Mouse (Mus musculus): ENCODE measurements around the gene Ctcf.

Ctcf gene

GRCm38 (mm10) chr8:105657641-105658040 is 21.3 kb downstream of the Ctcf start:
- no peak for DNase-seq

DNA sequence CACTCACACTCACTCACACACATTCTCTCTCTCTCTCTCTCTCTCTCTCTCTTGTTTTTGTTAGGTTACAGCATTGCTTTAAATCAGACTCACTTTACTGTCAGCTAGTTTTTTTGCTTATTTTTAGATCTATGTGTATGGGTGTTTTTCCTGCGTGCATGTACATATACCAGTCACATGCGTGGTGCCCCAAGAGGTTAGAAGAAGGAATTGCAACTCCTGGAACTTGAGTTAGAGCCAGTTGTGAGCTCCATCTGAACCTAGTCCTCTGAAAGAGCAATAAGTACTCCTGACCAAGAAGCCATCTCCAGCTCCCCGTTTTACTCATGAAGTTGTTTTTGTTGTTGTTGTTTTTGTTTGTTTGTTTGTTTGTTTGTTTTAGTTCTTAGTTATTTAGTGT is 24.8 kb downstream of the Ctcf start:
- DNase-seq, result peak; percentile 31 to 56

DNA sequence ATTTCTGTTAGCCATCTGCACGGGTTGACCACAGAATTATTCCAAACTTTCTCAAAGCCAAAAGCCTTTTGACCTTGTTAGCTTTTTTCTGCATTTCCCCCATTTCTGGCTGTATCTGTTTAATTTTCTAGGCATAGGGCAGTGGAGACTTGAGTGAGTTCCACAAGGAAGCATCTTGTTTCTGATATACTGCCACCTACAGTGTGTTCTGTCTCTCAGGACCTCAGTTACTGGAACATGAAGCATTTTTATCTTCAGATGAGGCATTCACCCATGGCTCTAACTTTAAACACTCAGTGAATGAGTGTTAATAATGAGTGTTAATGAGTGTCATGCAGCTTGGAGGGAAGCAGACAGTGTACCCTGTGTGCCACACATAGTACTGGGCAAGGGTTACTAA is 41.5 kb downstream of the Ctcf start:
- no peak for DNase-seq

GRCm38 (mm10) chr8:105685325-105685724 is 49.0 kb downstream of the Ctcf start:
- DNase-seq, result no peak

DNA sequence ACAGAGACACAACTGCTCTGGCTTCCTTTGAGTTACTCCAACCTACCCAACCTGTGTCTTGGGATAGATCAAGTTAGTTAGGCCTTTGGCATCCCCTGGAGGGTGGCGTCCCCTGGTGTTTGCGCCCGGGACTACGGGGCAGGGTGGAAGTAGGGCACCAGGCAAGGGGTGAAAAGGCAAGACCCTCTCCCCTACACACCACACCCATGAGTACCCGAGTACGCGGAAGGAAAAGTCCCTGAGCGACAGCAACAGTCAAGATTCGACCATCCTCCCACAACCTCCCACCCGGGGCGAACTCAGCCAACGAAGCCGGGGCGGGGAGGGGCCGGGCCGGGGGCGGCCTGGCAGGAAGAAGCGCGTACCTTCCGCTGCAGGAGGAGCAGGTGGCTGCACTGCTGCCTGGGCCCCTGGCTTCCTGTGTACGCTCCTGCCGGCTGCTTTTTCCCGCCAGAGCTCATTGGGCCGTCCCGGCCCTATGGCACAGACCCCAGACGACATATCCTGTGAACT is 49.5 kb downstream of the Ctcf start, which contains the start of gene Carmil2:
Carmil2 (plus strand) TSS at position 479 of the 513 bp plus-strand sequence.
- peak; percentile 71 to 75 for DNase-seq

GRCm38 (mm10) chr8:105686551-105686950 is 50.2 kb downstream of the Ctcf start:
- no peak for DNase-seq

- no peak for DNase-seq
These were observed 51.1 kb downstream of the Ctcf start for GRCm38 (mm10) chr8:105687512-105687911.

GRCm38 (mm10) chr8:105688242-105688752 is 51.9 kb downstream of the Ctcf start:
- no peak for DNase-seq

- no peak for DNase-seq
These were observed 53.1 kb downstream of the Ctcf start for GRCm38 (mm10) chr8:105689256-105689982.

- no peak for DNase-seq
These were observed 53.6 kb downstream of the Ctcf start for GRCm38 (mm10) chr8:105689983-105690360.

DNA sequence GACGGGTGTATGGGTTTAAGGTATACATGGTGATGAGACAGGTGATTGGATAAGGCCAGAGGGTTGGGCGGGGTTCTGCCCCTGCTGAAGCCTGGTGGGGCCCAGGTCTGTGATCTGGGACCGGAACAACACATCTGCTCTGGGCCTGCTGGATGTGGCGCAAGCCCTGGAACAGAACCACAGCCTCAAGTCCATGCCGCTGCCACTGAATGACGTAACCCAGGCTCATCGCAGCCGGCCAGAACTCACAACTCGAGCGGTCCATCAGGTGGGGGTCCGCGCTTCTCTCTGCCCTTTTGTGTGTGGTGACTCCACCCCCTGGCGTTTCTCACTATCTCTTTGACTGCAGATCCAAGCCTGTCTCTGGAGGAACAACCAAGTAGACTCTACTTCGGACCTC is 54.6 kb downstream of the Ctcf start:
- DNase-seq, result no peak

DNA sequence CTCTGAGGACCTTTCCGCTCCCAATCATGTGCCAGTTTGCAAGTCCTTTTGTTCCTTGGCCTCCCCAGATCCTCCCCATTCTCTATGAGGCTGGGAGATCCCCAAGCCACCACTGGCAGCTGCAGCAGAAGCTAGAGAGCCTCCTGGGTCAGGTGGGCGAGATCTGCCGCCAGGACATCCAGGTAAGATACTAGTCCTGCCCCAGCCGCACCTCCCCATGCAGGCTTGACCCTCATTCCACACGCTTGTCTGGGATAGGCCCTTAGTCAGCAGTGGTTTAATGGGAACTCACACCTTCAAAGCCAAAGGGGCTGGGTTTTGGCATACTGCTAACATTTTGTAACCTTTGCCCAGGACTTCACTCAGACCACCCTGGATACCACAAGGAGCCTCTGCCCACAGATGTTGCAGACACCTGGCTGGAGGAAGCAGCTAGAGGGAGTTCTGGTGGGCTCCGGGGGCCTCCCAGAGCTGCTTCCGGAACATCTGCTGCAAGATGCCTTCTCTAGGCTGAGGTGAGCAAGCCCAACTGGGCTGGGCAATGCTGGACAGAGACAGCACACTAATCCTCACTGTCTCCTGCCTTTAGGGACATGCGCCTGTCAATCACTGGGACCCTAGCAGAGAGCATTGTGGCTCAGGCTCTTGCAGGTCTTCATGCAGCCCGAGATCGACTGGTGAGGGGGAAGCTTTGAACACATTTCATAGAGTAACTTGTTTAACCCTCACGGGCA is 56.2 kb downstream of the Ctcf start:
- DNase-seq, result no peak

- peak; percentile 95 to 96 for DNase-seq
These were observed 57.3 kb downstream of the Ctcf start for GRCm38 (mm10) chr8:105693648-105694047.

DNA sequence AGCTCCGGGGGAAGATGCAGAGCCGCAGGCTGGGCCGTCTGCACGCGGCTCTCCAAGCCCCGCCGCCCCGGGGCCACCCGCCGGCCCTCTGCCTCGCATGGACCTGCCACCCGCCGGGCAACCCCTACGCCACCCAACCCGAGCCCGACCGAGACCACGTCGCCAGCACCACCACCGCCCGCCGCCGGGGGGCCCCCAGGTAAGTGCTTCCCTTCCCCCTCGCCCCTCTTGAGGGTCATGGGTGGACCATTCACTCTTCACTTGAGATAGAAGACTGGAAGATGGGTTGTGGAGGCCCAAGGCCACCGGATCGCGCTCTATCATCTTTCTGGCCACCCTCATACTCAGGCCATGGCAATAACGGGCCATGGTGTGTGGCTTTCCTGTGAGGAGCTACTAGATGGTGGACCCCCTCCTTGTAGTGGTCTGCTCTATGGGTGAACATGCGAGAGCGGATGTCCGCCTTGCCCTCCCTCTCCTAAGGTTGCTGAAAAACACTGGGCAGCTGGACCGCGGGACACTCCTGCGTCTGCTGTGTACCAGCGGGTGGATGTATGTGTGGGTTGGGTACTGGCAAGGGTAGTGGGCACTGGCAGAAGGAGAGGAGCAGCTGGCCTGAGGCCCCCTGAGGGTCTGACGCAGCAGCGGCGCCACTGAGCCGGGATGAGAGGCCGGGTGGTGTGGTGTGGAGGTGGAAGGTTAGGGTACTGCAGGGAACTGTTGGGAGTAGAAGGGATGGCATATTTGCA is 57.9 kb downstream of the Ctcf start:
- DNase-seq, result peak; percentile 92 to 93

- DNase-seq, result peak; percentile 49 to 54
These were observed 58.9 kb downstream of the Ctcf start for GRCm38 (mm10) chr8:105695080-105695780.

GRCm38 (mm10) chr8:105697196-105697780 is 60.9 kb downstream of the Ctcf start:
- peak in 1 of 2 experiments; percentile 21 for DNase-seq

DNA sequence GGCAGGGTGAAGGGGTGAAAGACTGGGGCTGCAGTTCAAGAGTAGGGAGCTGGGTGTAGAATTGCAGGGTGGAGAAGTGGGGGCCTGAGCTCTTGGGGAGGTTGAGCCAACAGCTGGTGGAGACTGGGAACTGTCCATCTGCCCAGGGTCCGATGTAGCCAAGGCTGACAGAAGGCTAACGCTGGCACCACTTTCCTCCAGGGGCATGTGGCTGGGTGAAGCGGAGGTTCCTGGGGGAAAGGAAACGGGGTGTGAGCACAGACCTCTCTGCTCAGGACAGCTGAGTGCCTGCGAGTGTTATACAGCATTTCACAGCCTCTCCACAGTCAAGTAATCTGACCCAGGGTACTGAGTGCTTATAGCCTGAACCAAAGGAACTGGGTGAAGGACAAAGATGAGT is 62.4 kb downstream of the Ctcf start:
- DNase-seq, result peak; percentile 66 to 73

DNA sequence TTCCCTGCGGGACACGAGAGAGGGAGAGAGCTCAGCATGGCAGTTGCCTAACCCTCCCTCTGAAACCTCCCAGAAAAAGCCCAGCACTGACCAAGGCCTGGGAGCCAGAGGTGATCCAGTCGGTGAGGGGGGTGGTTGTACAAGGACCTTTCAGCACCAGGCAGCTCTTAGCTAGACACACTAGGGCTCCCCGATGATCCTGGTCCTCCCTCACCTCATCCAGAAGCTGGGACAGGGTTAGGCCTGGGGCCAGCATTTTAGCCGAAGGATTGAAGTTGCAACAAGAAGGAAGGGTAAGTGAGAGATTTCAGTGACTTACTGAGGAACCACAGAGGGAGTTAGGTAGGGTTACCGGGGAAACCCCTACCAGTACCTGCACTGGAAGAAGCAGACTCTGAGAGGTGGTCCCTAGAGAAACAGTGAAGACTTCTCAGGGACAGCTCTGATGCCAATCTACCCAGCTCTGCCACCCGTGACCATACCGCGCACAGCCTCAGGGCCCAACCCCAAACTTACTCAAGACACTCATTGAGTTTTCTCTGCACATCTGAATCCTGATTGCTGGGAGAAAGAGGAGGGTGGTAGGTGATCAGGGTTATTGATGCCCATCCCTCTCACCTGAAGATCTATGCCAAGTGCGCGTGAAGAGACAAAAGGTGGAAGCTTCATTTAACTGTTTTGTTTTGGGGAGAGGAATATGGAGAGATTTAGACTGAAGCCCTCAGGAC is 63.3 kb downstream of the Ctcf start:
- DNase-seq, result peak in 1 of 2 experiments; percentile 20

DNA sequence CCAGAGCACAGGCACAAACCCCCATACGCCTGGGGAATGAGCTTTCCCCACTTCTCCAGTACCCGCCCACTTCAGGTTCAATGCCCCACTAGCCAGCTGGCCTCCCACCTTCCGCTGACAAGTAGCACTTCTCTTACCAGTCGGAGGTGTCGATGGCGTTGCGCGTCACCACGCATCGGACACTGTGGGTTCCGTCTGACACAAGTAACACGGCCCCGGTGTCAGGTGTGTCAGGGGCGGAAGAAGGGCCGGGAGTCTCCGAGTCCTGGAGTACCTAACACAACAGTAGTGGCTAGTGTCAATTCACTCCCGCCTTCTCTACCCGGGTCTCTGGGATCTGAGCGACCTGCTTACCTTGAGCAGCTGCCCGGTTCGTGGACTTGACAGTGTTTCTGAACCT is 64.2 kb downstream of the Ctcf start:
- peak in 1 of 2 experiments; percentile 68 for DNase-seq

DNA sequence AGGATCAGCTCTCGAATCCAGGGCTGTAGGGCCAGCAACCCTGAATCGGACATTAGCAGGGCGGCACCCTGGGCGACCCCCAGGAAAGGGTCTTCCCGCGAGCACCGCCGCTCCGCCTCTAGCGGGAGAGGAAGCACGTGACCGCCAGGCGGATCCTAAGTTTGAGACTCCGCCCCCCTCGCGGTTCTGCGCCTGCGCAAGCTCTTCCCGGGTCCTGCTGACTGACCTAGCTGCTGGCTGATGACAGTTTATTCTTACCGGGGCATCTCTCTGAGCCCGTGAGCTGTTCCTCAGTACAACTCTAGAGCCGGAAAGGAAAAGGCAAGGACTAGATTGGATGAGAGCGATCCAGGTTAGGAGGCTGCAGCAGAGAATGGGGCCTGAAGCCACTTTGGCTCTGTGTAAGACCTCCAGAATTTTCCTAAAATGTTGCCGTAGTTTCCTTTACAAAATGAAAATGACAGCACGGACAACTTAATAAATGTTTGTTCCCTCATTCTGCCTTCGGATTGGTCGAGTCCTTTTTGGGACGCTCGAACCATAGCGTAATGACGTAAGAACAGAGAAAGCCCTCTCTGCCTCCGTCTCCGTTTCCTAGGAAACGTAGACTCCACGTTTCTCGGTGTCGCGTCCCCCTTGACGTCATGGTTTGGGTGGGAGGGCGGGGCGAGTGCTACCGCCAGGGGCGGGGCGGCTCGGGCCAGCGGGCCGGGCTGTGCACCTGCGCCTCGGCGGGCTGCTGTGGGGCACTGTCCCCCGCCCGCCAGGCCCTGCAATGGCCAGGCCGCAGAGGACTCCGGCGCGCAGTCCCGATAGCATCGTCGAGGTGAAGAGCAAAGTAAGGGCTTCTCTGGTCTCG is 64.8 kb downstream of the Ctcf start, which contains the start of the genes Acd and Pard6a:
Acd (minus strand) TSS at position 137 of the 859 bp plus-strand sequence.
Pard6a (plus strand) TSS at position 183 of the 859 bp plus-strand sequence.
- peak; percentile 98 to 99 for DNase-seq

Data from cerebellum, postnatal 10 days (tissue).